Mouse (Mus musculus) cortical plate, adult 2 months (tissue): ENCODE results near the gene Spag6. TPM values are rescaled to one million over a fixed set of nuclear protein-coding genes. Genes with fewer than 3 reads are reported as not detected.
A peak's percentile ranks its signal among the peaks of the same experiment; 100 is the strongest.

Source experiments
- H3K27ac ChIP-seq: fragments of 200-500 bp; 2 replicates; pipeline ENCODE4 v1.5.1; 2012; ENCODE audit warnings: low read length, control low read depth, inconsistent platforms; ENCODE audit not compliant: insufficient read depth
- H3K4me1 ChIP-seq: fragments of 200-500 bp; 2 replicates; pipeline ENCODE4 v1.6.1; 2011; ENCODE audit warnings: low read length; ENCODE audit not compliant: control insufficient read depth, insufficient read depth
- H3K4me3 ChIP-seq: fragments of 200-500 bp; 2 replicates; pipeline ENCODE4 v1.5.1; 2011; ENCODE audit warnings: mild to moderate bottlenecking, low read length, control low read depth; ENCODE audit not compliant: insufficient read depth
- CTCF ChIP-seq: fragments of 200-500 bp; IDR thresholded peaks from 2 replicates; pipeline ENCODE4 v1.5.1; 2011; ENCODE audit warnings: mild to moderate bottlenecking, control low read depth, low read length; ENCODE audit not compliant: insufficient read depth; ENCODE audit errors: extremely low read depth
- POLR2A ChIP-seq: fragments of 200-500 bp; IDR thresholded peaks from 2 replicates; pipeline ENCODE4 v1.6.1; 2011; ENCODE audit warnings: mild to moderate bottlenecking, low read length, control low read depth; ENCODE audit not compliant: insufficient read depth; ENCODE audit errors: extremely low read depth
- polyA plus RNA-seq: library from polyadenylated mRNA; depleted of rRNA; stranded (reverse); fragments of >200 nt; gene quantifications from 2 replicates; pipeline ENCODE4 v1.2.3, GENCODE M21; 2012; rRNA removed

Gene Spag6
- 6.7 and 8.9 TPM in 2 replicates for polyA plus RNA-seq

DNA sequence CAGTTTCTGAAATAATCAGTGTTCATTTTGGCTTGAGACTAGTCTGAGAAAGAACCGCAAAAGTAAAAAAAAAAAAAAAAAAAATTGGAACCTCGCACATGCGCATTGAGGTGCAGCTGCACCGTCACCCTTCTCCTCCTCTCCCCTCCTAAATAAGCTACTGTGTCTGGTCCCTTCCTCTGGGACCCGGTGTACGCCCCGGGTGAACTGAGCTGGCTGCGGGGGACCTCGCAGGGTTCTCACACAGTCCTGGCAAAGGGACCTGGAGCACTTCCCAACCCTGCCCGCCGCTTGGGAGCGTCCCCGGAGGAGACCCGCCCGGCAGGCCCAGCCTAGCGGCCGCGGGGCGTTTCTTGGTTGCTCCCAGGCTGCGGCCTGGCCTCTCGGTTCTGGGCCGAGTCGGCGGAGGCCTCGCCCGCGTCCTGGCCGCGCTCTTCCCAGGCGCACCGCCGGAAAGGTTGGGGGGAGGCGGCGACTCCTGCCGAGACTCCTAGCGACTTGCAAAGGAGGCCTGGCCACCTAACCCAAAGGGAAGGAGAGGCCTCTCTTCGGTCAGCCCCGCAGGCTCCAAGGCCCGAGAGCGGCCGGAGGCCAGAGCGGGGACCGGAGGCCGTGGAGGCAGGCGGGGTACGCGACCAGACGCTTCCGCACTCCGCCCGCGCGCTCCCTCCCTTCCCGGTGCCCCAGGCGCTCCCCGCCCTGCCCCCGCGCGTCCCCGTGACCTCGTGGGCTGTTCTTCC, at the start of gene Spag6:
TSS of gene Spag6 (plus strand) at position 162 of the 740 bp plus-strand sequence.
- Histone ChIP-seq H3K4me3 (peak within 1 kb of the TSS; percentile 51), H3K4me1 (no peaks in the 10 kb centered on the region; the same call in 1 of the 2 replicates), H3K27ac (peak within 1 kb of the TSS; percentile 96)
- TF ChIP-seq POLR2A (peak; percentile 84), CTCF (no peak)

GRCm38 (mm10) chr2:18648563-18648962, 45.3 kb upstream of the Spag6 start:
- Histone ChIP-seq H3K4me1 (no peaks in the 10 kb centered on the region), H3K27ac (no peak overlapping the region), H3K4me3 (no peak overlapping the region)
- TF ChIP-seq CTCF (no peak), POLR2A (no peak)

DNA sequence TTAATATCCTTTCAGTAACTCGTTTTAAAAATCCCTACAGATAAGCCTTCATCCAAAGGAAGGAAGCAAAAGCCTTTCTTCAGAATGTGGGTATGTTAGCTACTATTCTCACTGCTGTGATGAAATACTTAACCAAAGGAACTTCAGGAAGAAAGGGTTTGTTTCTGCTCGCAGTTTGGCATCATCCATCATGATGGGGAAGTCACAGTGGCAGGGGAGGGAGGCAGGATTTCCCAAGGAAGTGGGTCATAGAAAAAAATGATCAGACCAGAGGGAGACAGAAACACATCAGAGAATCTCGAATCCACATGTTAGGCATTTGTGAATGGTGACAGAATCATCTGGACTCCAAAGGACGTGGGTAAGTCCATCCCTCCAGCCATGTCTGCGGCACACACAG, 39.0 kb upstream of the Spag6 start:
- H3K4me1 ChIP-seq, result no peaks in the 10 kb centered on the region
- TF ChIP-seq CTCF (no peak), POLR2A (no peak)
- H3K27ac ChIP-seq, result no peak overlapping the region
- no peak overlapping the region for H3K4me3 ChIP-seq

DNA sequence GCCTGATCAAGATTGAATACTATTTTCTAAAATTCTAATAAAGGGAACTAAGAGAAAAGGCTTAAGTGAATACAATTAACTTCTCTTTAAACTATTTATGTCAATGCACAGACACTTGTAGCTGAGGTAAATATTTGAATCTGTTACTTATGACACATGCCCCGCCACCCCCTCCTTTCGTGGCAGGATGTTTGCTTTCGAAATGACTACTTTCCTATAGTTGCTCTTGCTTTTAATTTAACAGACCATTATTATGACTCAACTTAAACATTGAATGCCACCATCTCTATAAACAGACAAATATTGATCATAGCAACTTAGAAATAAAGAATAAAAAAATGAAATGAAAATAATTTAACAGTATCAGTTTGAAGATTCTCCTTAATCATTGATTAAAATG, 29.8 kb upstream of the Spag6 start:
- Histone ChIP-seq H3K4me3 (no peak overlapping the region), H3K27ac (no peak overlapping the region), H3K4me1 (no peaks in the 10 kb centered on the region)
- TF ChIP-seq POLR2A (no peak), CTCF (no peak)

DNA sequence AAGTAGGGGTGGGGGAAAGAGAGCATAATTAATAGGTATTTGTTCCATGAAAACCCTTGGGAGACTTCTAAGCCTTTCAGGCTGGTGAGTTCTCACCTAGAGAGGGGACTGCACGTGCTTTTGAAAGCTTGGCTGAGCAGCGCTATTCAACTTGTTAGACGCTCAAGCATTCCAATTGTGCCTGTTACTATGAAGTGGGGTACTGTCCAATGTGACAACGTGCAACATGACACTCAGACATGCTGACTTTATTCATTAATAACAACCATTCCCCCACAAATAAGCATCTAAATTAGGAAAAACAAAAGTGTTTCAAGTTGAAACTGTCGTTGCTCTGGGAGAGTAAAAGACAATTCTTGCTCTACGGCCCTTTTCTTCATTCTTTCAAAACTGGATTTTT, 22.8 kb upstream of the Spag6 start:
- Histone ChIP-seq H3K27ac (no peak overlapping the region), H3K4me3 (no peak overlapping the region), H3K4me1 (no peaks in the 10 kb centered on the region)
- TF ChIP-seq CTCF, result no peak

DNA sequence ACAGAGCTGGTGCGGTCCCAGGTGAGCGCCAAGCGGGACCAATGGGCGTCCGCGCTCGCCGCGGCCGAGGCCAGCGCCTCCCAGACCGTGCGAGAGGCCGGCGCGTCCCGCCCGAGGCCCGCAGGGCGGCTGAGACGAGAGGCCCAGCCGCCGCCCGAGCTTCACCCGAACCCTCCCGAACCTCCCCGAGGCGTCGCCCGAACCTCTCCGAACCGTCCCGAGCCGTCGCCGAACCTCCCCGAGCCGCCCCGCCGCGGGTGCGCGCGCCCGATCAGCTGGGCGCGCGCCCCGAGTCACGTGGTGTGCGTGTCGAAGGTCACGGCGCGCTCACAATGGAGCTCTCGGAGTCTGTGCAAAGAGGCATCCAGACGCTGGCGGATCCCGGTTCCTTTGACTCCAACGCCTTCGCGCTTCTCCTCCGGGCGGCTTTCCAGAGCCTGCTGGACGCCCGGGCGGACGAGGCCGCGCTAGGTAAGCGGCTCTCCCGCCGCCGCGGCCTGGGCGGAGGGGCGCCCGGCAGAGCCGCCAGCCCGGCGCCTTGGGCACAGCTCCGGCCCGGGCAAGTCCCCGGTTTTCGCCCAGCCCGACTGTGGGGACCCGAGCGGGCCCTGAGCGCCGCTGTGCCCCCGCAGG, 21.6 kb upstream of the Spag6 start, which contains the start of gene Commd3:
TSS of gene Commd3 (plus strand) at position 252 of the 633 bp plus-strand sequence.
- TF ChIP-seq CTCF, result no peak
- TF ChIP-seq POLR2A, result peak; percentile 89
- Histone ChIP-seq H3K27ac (peak within 1 kb of the TSS; percentile 96), H3K4me3 (peak within 1 kb of the TSS; percentile 84), H3K4me1 (no peaks in the 10 kb centered on the region)

GRCm38 (mm10) chr2:18672766-18673164, 21.1 kb upstream of the Spag6 start:
- H3K4me1 ChIP-seq, result no peaks in the 10 kb centered on the region
- peak overlapping the region; percentile 84 for H3K4me3 ChIP-seq
- peak overlapping the region; percentile 96 for H3K27ac ChIP-seq
- TF ChIP-seq CTCF (no peak), POLR2A (no peak)

DNA sequence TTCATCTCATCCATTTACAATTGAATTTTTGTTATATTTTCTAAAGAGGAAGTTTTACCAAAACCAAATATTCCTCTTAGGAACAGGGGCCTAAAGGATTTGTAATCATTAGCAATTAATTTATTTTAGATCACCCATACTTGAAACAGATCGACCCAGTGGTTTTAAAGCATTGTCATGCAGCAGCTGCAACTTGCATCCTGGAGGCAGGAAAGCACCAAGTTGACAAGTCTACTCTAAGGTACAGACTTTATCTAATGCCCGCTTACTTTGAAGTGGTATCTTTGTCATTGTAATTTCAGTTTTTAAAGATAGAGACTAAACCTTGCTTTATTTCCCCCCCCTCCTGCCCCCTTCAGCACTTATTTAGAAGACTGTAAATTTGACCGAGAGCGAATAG, 20.1 kb upstream of the Spag6 start:
- H3K4me3 ChIP-seq, result peak overlapping the region; percentile 84; the same call in 1 of the 2 replicates
- TF ChIP-seq POLR2A (no peak), CTCF (no peak)
- no peak overlapping the region for H3K27ac ChIP-seq
- H3K4me1 ChIP-seq, result peaks cover 2% of the 10 kb centered on the region; the same call in 1 of the 2 replicates

DNA sequence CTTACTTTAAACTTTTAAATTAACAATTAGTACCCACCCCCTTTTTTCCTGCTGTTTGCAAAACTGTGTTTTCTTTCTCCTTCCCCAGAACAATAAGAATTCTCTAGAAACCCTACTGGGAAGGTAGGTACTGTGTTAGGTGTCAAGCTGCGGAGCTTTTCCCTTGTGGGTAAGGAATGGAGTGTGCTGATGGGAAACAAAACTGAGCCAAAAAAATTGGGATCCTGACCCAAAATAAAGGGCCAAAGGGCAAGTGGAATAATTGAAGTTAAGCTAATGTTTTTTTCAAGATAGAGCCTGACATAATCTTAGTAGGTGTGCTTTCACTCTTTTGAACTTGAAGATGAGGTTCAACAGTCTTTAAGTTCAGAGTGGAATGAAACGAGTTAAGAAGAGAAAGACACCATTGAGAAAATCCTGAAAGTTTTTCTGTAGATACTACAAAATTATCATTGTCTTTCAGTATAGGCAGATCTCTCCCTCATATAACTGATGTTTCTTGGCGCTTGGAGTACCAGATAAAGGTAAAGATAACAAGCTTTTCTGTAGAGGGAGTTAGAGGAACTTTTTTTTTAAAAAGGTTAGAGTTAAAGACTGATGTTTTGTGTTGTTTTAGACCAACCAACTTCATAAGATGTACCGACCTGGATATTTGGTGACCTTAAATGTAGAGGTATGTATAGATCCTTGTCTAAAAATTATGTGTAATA, 19.5 kb upstream of the Spag6 start:
- no peak for TF ChIP-seq CTCF
- TF ChIP-seq POLR2A, result no peak
- Histone ChIP-seq H3K27ac (no peak overlapping the region), H3K4me1 (peaks cover 2% of the 10 kb centered on the region; the same call in 1 of the 2 replicates), H3K4me3 (no peak overlapping the region)
